Mouse (Mus musculus): ENCODE measurements around the gene Gramd2.
A peak's percentile ranks its signal among the peaks of the same experiment; 100 is the strongest.

Gramd2 gene

GRCm38 (mm10) chr9:59679678-59680533 lies at the start of gene Gramd2:
Gene Gramd2 (plus strand): TSS chr9:59680144.
- DNase-seq (ENCODE audit: low spot score) = peak; percentile 79

- no peak for DNase-seq (ENCODE audit: low spot score)
Measured at GRCm38 (mm10) chr9:59638372-59638771, 41.6 kb upstream of the Gramd2 start.

GRCm38 (mm10) chr9:59639936-59640335 lies 40.0 kb upstream of the Gramd2 start:
- DNase-seq (ENCODE audit: low spot score) = no peak

GRCm38 (mm10) chr9:59641320-59641719 lies 38.6 kb upstream of the Gramd2 start:
- DNase-seq (ENCODE audit: low spot score) = no peak

- DNase-seq (ENCODE audit: low spot score) = no peak
Measured at GRCm38 (mm10) chr9:59649911-59650310, 30.0 kb upstream of the Gramd2 start.

GRCm38 (mm10) chr9:59653371-59653770 lies 26.6 kb upstream of the Gramd2 start:
- DNase-seq (ENCODE audit: low spot score) = no peak

- no peak for DNase-seq (ENCODE audit: low spot score)
Measured at GRCm38 (mm10) chr9:59654450-59654983, 25.4 kb upstream of the Gramd2 start.

- peak; percentile 94 for DNase-seq (ENCODE audit: low spot score)
Measured at GRCm38 (mm10) chr9:59655958-59656634, 23.8 kb upstream of the Gramd2 start, which contains the start of gene Pkm. Gene Pkm (plus strand): TSS chr9:59656368.

- peak; percentile 70 for DNase-seq (ENCODE audit: low spot score)
Measured at GRCm38 (mm10) chr9:59656635-59657617, 23.0 kb upstream of the Gramd2 start.

- DNase-seq (ENCODE audit: low spot score) = no peak
Measured at GRCm38 (mm10) chr9:59658146-59658545, 21.8 kb upstream of the Gramd2 start.

- DNase-seq (ENCODE audit: low spot score) = peak; percentile 69
Measured at GRCm38 (mm10) chr9:59659036-59660026, 20.6 kb upstream of the Gramd2 start.

GRCm38 (mm10) chr9:59660421-59660820 lies 19.5 kb upstream of the Gramd2 start:
- DNase-seq (ENCODE audit: low spot score) = no peak

- no peak for DNase-seq (ENCODE audit: low spot score)
Measured at GRCm38 (mm10) chr9:59661298-59661975, 18.5 kb upstream of the Gramd2 start.

GRCm38 (mm10) chr9:59663226-59663625 lies 16.7 kb upstream of the Gramd2 start:
- DNase-seq (ENCODE audit: low spot score) = no peak

GRCm38 (mm10) chr9:59663957-59664356 lies 16.0 kb upstream of the Gramd2 start:
- DNase-seq (ENCODE audit: low spot score) = no peak

GRCm38 (mm10) chr9:59664664-59665256 lies 15.2 kb upstream of the Gramd2 start:
- no peak for DNase-seq (ENCODE audit: low spot score)

- no peak for DNase-seq (ENCODE audit: low spot score)
Measured at GRCm38 (mm10) chr9:59666016-59666415, 13.9 kb upstream of the Gramd2 start.

- no peak for DNase-seq (ENCODE audit: low spot score)
Measured at GRCm38 (mm10) chr9:59666813-59667212, 13.1 kb upstream of the Gramd2 start.

GRCm38 (mm10) chr9:59667250-59667649 lies 12.7 kb upstream of the Gramd2 start:
- DNase-seq (ENCODE audit: low spot score) = no peak
